Mouse (Mus musculus): ENCODE measurements around the gene Cyp2t4.

DNA sequence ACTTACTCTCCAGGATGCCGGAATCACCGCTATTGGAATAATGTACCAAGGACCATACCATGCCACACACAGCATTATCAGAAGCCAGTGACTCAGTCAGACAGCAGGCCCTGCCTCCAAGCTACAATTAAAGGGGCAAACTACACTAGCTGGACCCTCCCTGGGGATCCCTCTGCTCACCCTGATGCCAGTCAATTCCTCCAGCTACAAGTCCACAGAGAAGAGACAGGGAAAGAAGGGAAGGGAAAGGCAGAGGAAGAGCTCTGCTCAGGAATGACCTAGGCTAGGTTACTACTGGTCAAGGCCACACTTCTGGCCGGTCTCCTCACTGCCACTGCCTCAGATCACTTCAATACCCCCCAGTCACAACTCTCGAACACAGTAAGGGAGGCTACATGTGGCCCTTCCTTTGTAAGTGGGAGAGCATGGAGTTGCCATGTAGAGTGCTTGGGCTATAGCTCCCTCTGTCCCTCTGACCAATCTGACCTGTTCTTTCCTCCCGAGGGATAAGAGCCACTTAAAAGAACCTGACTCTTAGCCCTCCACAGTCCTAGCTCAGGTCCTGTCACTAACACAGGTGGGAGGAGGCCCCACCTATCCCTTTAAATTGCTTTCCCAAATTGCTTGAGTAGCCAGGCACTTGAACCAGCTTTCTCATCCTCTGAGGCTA, 9.4 kb downstream of the Cyp2t4 start:
- TF ChIP-seq MAX (IDR thresholded peaks at IDR 0.05; ENCODE audit: low read depth) (no peak), POLR2A (IDR thresholded peaks at IDR 0.05; ENCODE audit: insufficient read length, low read depth) (no peak), TCF12 (IDR thresholded peaks at IDR 0.05; ENCODE audit: insufficient read depth, poor library complexity, severe bottlenecking) (no peak), E2F4 (IDR thresholded peaks at IDR 0.05; ENCODE audit: insufficient read depth) (no peak), USF1 (IDR thresholded peaks at IDR 0.05; ENCODE audit: low read depth) (no peak), CEBPB (IDR thresholded peaks at IDR 0.05; ENCODE audit: insufficient read depth, poor library complexity, severe bottlenecking) (no peak)

Measured in myocyte (in vitro differentiated cells).